Mouse (Mus musculus): ENCODE data around the gene Foxn2.

DNA sequence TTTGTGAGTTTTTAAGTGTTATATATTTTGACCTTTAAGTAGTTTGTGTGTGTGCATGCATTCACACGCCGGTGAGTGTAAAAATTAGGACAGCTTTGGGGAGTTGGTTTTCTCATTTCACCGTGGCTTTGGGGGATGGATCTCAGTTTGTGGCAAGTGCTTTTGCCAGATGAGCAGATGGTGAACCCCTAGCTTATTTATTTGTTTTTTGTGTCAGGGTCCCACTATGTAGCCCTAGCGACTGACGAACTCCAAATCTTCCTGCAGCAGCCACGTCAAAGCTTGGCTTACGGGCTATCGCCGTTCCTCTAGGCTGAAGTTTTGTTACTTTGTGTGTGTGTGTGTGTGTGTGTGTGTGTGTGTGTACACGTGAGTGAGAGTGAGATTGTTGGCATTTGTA, 50.0 kb downstream of the Foxn2 start:
- no peak for TF ChIP-seq GATA1 (IDR thresholded peaks at IDR 0.05; ENCODE audit: borderline replicate concordance, low read length)
- TF ChIP-seq FLI1 (IDR thresholded peaks at IDR 0.05; ENCODE audit: low read length): no peak

All from megakaryocyte, embryonic 14.5 days (primary cell).